ENCODE assay signal across 10 mouse cellular contexts in the genomic region with DNA sequence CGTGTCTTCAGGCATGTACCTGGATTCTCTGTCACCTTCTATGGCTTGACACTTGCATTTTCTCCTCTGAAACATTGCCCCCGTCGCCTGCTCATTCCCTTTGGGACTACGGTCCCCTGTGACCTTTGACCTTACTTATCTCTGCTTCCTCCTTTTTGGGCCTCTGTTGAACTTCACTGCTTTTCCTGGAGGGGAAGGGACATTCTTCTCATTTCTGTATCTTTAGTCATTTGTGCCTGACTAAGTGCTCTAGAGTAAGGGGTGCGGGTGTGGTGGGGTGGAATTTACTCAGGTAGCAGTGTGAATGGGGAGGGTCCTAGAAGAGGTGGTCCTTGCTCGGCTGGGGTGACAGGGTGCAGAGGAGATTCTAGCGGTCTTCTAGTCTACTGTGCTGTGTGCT. TPM values are rescaled to one million over a fixed set of nuclear protein-coding genes. Genes with fewer than 3 reads are reported as not detected.
DNase-seq lines count a peak whose midpoint lies in the region; ATAC-seq lines count a peak whose summit lies in the region.
"Had no signal": no experiment of that assay in that cellular context is flagged by ENCODE, and none has a peak within 500 bp of the region (broad histone marks: within the 10 kb centered on the region; RNA-seq: fewer than 3 reads in every experiment).

No protein-coding gene starts in this region.

- no peaks in the 10 kb centered on the region for H3K9me3 ChIP-seq in heart, embryonic 11.5 days (replicated peaks; ENCODE audit: control insufficient read depth, low read length)
- no peaks in the 10 kb centered on the region for H3K9me3 ChIP-seq in liver, embryonic 13.5 days (replicated peaks)
- H3K9me3 ChIP-seq in liver, embryonic 12.5 days (replicated peaks) = no peaks in the 10 kb centered on the region
- no peaks in the 10 kb centered on the region for H3K9me3 ChIP-seq in embryonic facial prominence, embryonic 12.5 days
- H3K9me3 ChIP-seq: liver, embryonic 15.5 days had no signal

- no peaks in the 10 kb centered on the region for H3K36me3 ChIP-seq in heart, embryonic 11.5 days (ENCODE audit: control insufficient read depth, insufficient read depth, low read length)
- no peaks in the 10 kb centered on the region for H3K36me3 ChIP-seq in liver, embryonic 13.5 days
- no peaks in the 10 kb centered on the region for H3K36me3 ChIP-seq in liver, embryonic 12.5 days
- no peaks in the 10 kb centered on the region for H3K36me3 ChIP-seq in embryonic facial prominence, embryonic 12.5 days
- no peaks in the 10 kb centered on the region for H3K36me3 ChIP-seq in macrophage (ENCODE audit: inconsistent target)
- H3K36me3 ChIP-seq: liver, embryonic 15.5 days had no signal

- H3K79me2 ChIP-seq in macrophage (ENCODE audit: inconsistent target) = peaks cover 22% of the 10 kb centered on the region; the same call in 1 of the 2 replicates

- no peak; the same call in 1 of the 2 replicates for ATAC-seq in heart, embryonic 11.5 days (replicated peaks; ENCODE audit: insufficient number of reproducible peaks, low FRiP score, low TSS enrichment)
- no peak for ATAC-seq in liver, embryonic 13.5 days (ENCODE audit: low read depth)
- ATAC-seq in liver, embryonic 12.5 days = no peak
- no peak for ATAC-seq in embryonic facial prominence, embryonic 12.5 days (ENCODE audit: insufficient number of reproducible peaks, insufficient read depth, low FRiP score, low TSS enrichment)

- 16% methylated on average over 7 of the region's 7 CpGs for WGBS in heart, embryonic 11.5 days (ENCODE audit: insufficient replicate concordance)
- WGBS in liver, embryonic 13.5 days (ENCODE audit: insufficient replicate concordance) = 38% methylated on average over 7 of the region's 7 CpGs
- 33% methylated on average over 7 of the region's 7 CpGs for WGBS in liver, embryonic 12.5 days (ENCODE audit: insufficient replicate concordance)
- 54% methylated on average over 7 of the region's 7 CpGs for WGBS in embryonic facial prominence, embryonic 12.5 days
- 78% methylated on average over 7 of the region's 7 CpGs for WGBS in macrophage (ENCODE audit: missing documents)

- H3K4me2 ChIP-seq in heart, embryonic 11.5 days = peak overlapping the region; percentile 40
- no peak overlapping the region for H3K4me2 ChIP-seq in liver, embryonic 13.5 days
- no peak overlapping the region for H3K4me2 ChIP-seq in liver, embryonic 12.5 days
- H3K4me2 ChIP-seq in embryonic facial prominence, embryonic 12.5 days (replicated peaks) = no peak overlapping the region
- H3K4me2 ChIP-seq: liver, embryonic 15.5 days had no signal

- intact Hi-C loops in heart, postnatal 10 days (cut with DNase I) = loop anchor here (5.0 kb wide), 1 partner anchor 442 kb away; no protein-coding TSS in a partner anchor

- peak overlapping the region; percentile 34; the same call in 1 of the 2 replicates for H3K9ac ChIP-seq in heart, embryonic 11.5 days (ENCODE audit: low read depth, low read length)
- H3K9ac ChIP-seq in liver, embryonic 13.5 days = no peak overlapping the region
- H3K9ac ChIP-seq in liver, embryonic 12.5 days = no peak overlapping the region
- no peak overlapping the region for H3K9ac ChIP-seq in embryonic facial prominence, embryonic 12.5 days
- H3K9ac ChIP-seq: liver, embryonic 15.5 days had no signal

- no peak overlapping the region for H3K4me3 ChIP-seq in heart, embryonic 11.5 days (ENCODE audit: low read depth, low read length)
- H3K4me3 ChIP-seq in liver, embryonic 13.5 days (replicated peaks) = no peak overlapping the region
- H3K4me3 ChIP-seq in liver, embryonic 12.5 days = no peak overlapping the region
- H3K4me3 ChIP-seq in embryonic facial prominence, embryonic 12.5 days = no peak overlapping the region
- H3K4me3 ChIP-seq in macrophage (ENCODE audit: inconsistent target) = no peak overlapping the region
- H3K4me3 ChIP-seq: liver, embryonic 15.5 days had no signal

- H3K27me3 ChIP-seq in heart, embryonic 11.5 days (ENCODE audit: control insufficient read depth, insufficient read depth, low read length) = no peaks in the 10 kb centered on the region
- no peaks in the 10 kb centered on the region for H3K27me3 ChIP-seq in liver, embryonic 13.5 days
- H3K27me3 ChIP-seq in liver, embryonic 12.5 days (replicated peaks) = no peaks in the 10 kb centered on the region
- no peaks in the 10 kb centered on the region for H3K27me3 ChIP-seq in embryonic facial prominence, embryonic 12.5 days
- H3K27me3 ChIP-seq: liver, embryonic 15.5 days had no signal

- H3K27ac ChIP-seq in heart, embryonic 11.5 days (ENCODE audit: low read depth, low read length) = peak overlapping the region; percentile 77
- H3K27ac ChIP-seq in liver, embryonic 13.5 days = peak overlapping the region; percentile 24; the same call in 1 of the 2 replicates
- no peak overlapping the region for H3K27ac ChIP-seq in liver, embryonic 12.5 days
- 0 out of 2 replicates have a peak overlapping the region, but pooled peaks have one; percentile 32 for H3K27ac ChIP-seq in embryonic facial prominence, embryonic 12.5 days
- peak overlapping the region; percentile 84 for H3K27ac ChIP-seq in macrophage
- H3K27ac ChIP-seq: liver, embryonic 15.5 days had no signal

- DNase-seq in heart, postnatal 10 days = no peak
- no peak for DNase-seq in liver, embryonic 13.5 days
- no peak for DNase-seq in thymus, adult 18-20 months
- no peak for DNase-seq in cerebellum, postnatal 25 days
- DNase-seq: thymus, postnatal 36 days had no signal

- peaks cover 67% of the 10 kb centered on the region for H3K4me1 ChIP-seq in heart, embryonic 11.5 days (ENCODE audit: control insufficient read depth, insufficient read depth, low read length)
- peaks cover 30% of the 10 kb centered on the region for H3K4me1 ChIP-seq in liver, embryonic 13.5 days (replicated peaks)
- H3K4me1 ChIP-seq in liver, embryonic 12.5 days = peaks cover 34% of the 10 kb centered on the region
- peaks cover 28% of the 10 kb centered on the region for H3K4me1 ChIP-seq in embryonic facial prominence, embryonic 12.5 days

RNA-seq across cellular contexts. Expression of gene Lpp, which starts 40.7 kb away (rescaled TPM):
- polyA plus RNA-seq in heart, embryonic 11.5 days (2014; fragmentation: Nextera tagmentation; extraction: Ambion mirVana) = 52.5 and 59.2 TPM in 2 replicates
- 10 to 100 TPM; 58.8 TPM for total RNA-seq in heart, postnatal 10 days (2021)
- polyA plus RNA-seq in liver, embryonic 13.5 days (2015; fragmentation: Nextera tagmentation; extraction: Ambion mirVana) = 6.1 and 7.4 TPM in 2 replicates
- 9.5 and 10.6 TPM in 2 replicates for polyA plus RNA-seq in liver, embryonic 12.5 days (2016; fragmentation: Nextera tagmentation; extraction: Ambion mirVana)
- polyA plus RNA-seq in embryonic facial prominence, embryonic 12.5 days (2016; fragmentation: Nextera tagmentation; extraction: Ambion mirVana) = 45.1 and 45.6 TPM in 2 replicates
- 100 to 1,000 TPM in 25 of 26 experiments, 10 to 100 TPM in 1; 97.8 to 182 (median 140) TPM for total RNA-seq in macrophage (2018; cell fraction: chromatin; rRNA removed)
- total RNA-seq in macrophage (2018; cell fraction: cytosol; rRNA removed) = 10 to 100 TPM; 22.5 to 51.4 (median 33.4) TPM
- 100 to 1,000 TPM in 8 of 26 experiments, 10 to 100 TPM in 18; 56.1 to 158 (median 91.5) TPM for total RNA-seq in macrophage (2018; cell fraction: nucleus; rRNA removed)
- polyA plus RNA-seq in macrophage (2018) = 10.4 to 15.7 TPM (median 15.6 TPM) in 3 replicates
